Mouse (Mus musculus) forebrain, embryonic 16.5 days (tissue): ENCODE measurements at regions not wholly inside any gene's neighbourhood (a gene's known extent, or its start where the extent isn't known, plus 50 kb on each side); places are given as distances from the start of the nearest gene placed in this dataset.
"Not testable (repeated sequence)": the region's sequence is repeated elsewhere in the genome, so short reads cannot be mapped to it uniquely, and the experiment has no call there.

ENCODE experiments used
- ATAC-seq: fragments of 200-750 bp; cut with Nextera tagmentation; 2 replicates; pipeline ENCODE4 v1.8.0; 2017; ENCODE audit warnings: mild to moderate bottlenecking, moderate library complexity
- H3K27ac ChIP-seq: fragments of 300-500 bp; sonication (generic); 2 replicates; pipeline ENCODE4 v1.5.1; 2014; ENCODE audit warnings: low read length, control low read depth
- H3K27me3 ChIP-seq: fragments of 300-500 bp; sonication (generic); replicated peaks from 2 replicates; pipeline ENCODE4 v1.6.1; 2014; ENCODE audit warnings: low read length; ENCODE audit not compliant: control insufficient read depth, insufficient read depth
- H3K36me3 ChIP-seq: fragments of 300-500 bp; sonication (generic); 2 replicates; pipeline ENCODE4 v1.6.1; 2014; ENCODE audit not compliant: control insufficient read depth, insufficient read depth
- H3K4me1 ChIP-seq: fragments of 300-500 bp; sonication (generic); replicated peaks from 2 replicates; pipeline ENCODE4 v1.6.1; 2014; ENCODE audit warnings: low read length; ENCODE audit not compliant: control insufficient read depth, insufficient read depth
- H3K4me2 ChIP-seq: fragments of 300-500 bp; sonication (generic); 2 replicates; pipeline ENCODE4 v1.6.1; 2014; ENCODE audit warnings: mild to moderate bottlenecking, low read length, control low read depth
- H3K4me3 ChIP-seq: fragments of 300-500 bp; sonication (generic); replicated peaks from 2 replicates; pipeline ENCODE4 v1.5.1; 2014; ENCODE audit warnings: mild to moderate bottlenecking, low read length, control low read depth
- H3K9ac ChIP-seq: fragments of 300-500 bp; sonication (generic); replicated peaks from 2 replicates; pipeline ENCODE4 v1.6.1; 2014; ENCODE audit warnings: low read depth, low read length, control low read depth
- H3K9me3 ChIP-seq: fragments of 300-500 bp; sonication (generic); 2 replicates; pipeline ENCODE4 v1.6.1; 2016; ENCODE audit warnings: low read length; ENCODE audit not compliant: control insufficient read depth
- whole genome bisulfite sequencing: fragments of 180-500 bp; shearing (Covaris S2); extraction: QIAGEN DNeasy Blood & Tissue Kit; methylation state at CpG from one replicate; pipeline ENCODE4 v1.1.7; 2014; 5-methylcytosine and 5-hydroxymethylcytosine counted together

GRCm38 (mm10) chr8:96090231-96090630, 201.9 kb upstream of the Got2 start:
- no peaks in the 10 kb centered on the region for H3K9me3 ChIP-seq
- WGBS: 74% methylated on average over 1 of the region's 1 CpGs

GRCm38 (mm10) chr8:96068306-96068705, 180.0 kb upstream of the Got2 start:
- H3K9me3 ChIP-seq: no peaks in the 10 kb centered on the region
- H3K4me3 ChIP-seq: no peak overlapping the region
- no peak for ATAC-seq
- H3K4me1 ChIP-seq: no peaks in the 10 kb centered on the region
- H3K27me3 ChIP-seq: no peaks in the 10 kb centered on the region
- H3K4me2 ChIP-seq: no peak overlapping the region
- no peak overlapping the region for H3K9ac ChIP-seq
- no peaks in the 10 kb centered on the region for H3K36me3 ChIP-seq
- H3K27ac ChIP-seq: no peak overlapping the region
- 81% methylated on average over 5 of the region's 5 CpGs for WGBS

More at GRCm38 (mm10) chr8:96090231-96090630, 201.9 kb upstream of the Got2 start:
- Histone ChIP-seq H3K4me1 (no peaks in the 10 kb centered on the region), H3K27me3 (no peaks in the 10 kb centered on the region), H3K4me2 (no peak overlapping the region), H3K4me3 (no peak overlapping the region), H3K27ac (no peak overlapping the region), H3K9ac (no peak overlapping the region), H3K36me3 (no peaks in the 10 kb centered on the region)
- ATAC-seq: no peak

GRCm38 (mm10) chr8:96047686-96048085, 159.3 kb upstream of the Got2 start:
- Histone ChIP-seq H3K4me2 (no peak overlapping the region), H3K9ac (no peak overlapping the region), H3K9me3 (no peaks in the 10 kb centered on the region), H3K27me3 (no peaks in the 10 kb centered on the region), H3K4me3 (no peak overlapping the region), H3K36me3 (no peaks in the 10 kb centered on the region), H3K27ac (no peak overlapping the region), H3K4me1 (0 out of 2 replicates have a peak, but pooled peaks cover 2% of the 10 kb centered on the region)
- 6% methylated on average over 3 of the region's 3 CpGs for WGBS
- peak; percentile 38; the same call in 1 of the 2 replicates for ATAC-seq

GRCm38 (mm10) chr8:96042335-96042734, 154.0 kb upstream of the Got2 start:
- Histone ChIP-seq H3K27ac (no peak overlapping the region), H3K9ac (no peak overlapping the region), H3K27me3 (no peaks in the 10 kb centered on the region), H3K9me3 (no peaks in the 10 kb centered on the region), H3K4me2 (no peak overlapping the region), H3K4me3 (no peak overlapping the region), H3K4me1 (no peaks in the 10 kb centered on the region), H3K36me3 (no peaks in the 10 kb centered on the region)
- no peak for ATAC-seq
- WGBS: 35% methylated on average over 5 of the region's 5 CpGs

GRCm38 (mm10) chr8:96040216-96040615, 151.9 kb upstream of the Got2 start:
- Histone ChIP-seq H3K27me3 (no peaks in the 10 kb centered on the region), H3K36me3 (no peaks in the 10 kb centered on the region), H3K4me2 (no peak overlapping the region), H3K9ac (no peak overlapping the region), H3K4me3 (no peak overlapping the region), H3K4me1 (no peaks in the 10 kb centered on the region), H3K27ac (no peak overlapping the region), H3K9me3 (no peaks in the 10 kb centered on the region)
- 82% methylated on average over 1 of the region's 1 CpGs for WGBS
- no peak for ATAC-seq

- not testable (repeated sequence) for ATAC-seq, H3K27me3 ChIP-seq
- 86% methylated on average over 3 of the region's 3 CpGs for WGBS
These were observed 130.4 kb upstream of the Got2 start for GRCm38 (mm10) chr8:96018742-96019141.

GRCm38 (mm10) chr8:96012002-96012401, 123.7 kb upstream of the Got2 start:
- Histone ChIP-seq H3K4me2 (no peak overlapping the region), H3K4me1 (no peaks in the 10 kb centered on the region), H3K27ac (no peak overlapping the region), H3K4me3 (no peak overlapping the region), H3K27me3 (no peaks in the 10 kb centered on the region), H3K9ac (no peak overlapping the region), H3K9me3 (no peaks in the 10 kb centered on the region), H3K36me3 (no peaks in the 10 kb centered on the region)
- no peak for ATAC-seq
- WGBS: 95% methylated on average over 1 of the region's 1 CpGs

More at GRCm38 (mm10) chr8:96018742-96019141, 130.4 kb upstream of the Got2 start:
- H3K4me2 ChIP-seq, H3K9me3 ChIP-seq, H3K4me3 ChIP-seq, H3K27ac ChIP-seq, H3K36me3 ChIP-seq, H3K4me1 ChIP-seq, H3K9ac ChIP-seq: not testable (repeated sequence)

GRCm38 (mm10) chr8:95991826-95992463, 103.6 kb upstream of the Got2 start:
- H3K27me3 ChIP-seq: no peaks in the 10 kb centered on the region
- 27% methylated on average over 8 of the region's 8 CpGs for WGBS
- H3K9me3 ChIP-seq: no peaks in the 10 kb centered on the region
- H3K4me2 ChIP-seq: no peak overlapping the region
- H3K4me3 ChIP-seq: no peak overlapping the region
- no peaks in the 10 kb centered on the region for H3K36me3 ChIP-seq
- H3K9ac ChIP-seq: no peak overlapping the region
- peaks cover 13% of the 10 kb centered on the region for H3K4me1 ChIP-seq
- peak; percentile 23; the same call in 1 of the 2 replicates for ATAC-seq
- no peak overlapping the region for H3K27ac ChIP-seq

- no peak overlapping the region for H3K9ac ChIP-seq
- H3K4me3 ChIP-seq: no peak overlapping the region
- WGBS: 56% methylated on average over 4 of the region's 4 CpGs
- H3K27me3 ChIP-seq: no peaks in the 10 kb centered on the region
- H3K4me1 ChIP-seq: peaks cover 14% of the 10 kb centered on the region
- no peaks in the 10 kb centered on the region for H3K36me3 ChIP-seq
- H3K27ac ChIP-seq: no peak overlapping the region
- ATAC-seq: no peak
- H3K4me2 ChIP-seq: no peak overlapping the region
- H3K9me3 ChIP-seq: no peaks in the 10 kb centered on the region
These were observed 100.5 kb upstream of the Got2 start for GRCm38 (mm10) chr8:95988616-95989380.
